In genomic region chr17:87103060-87103459, GRCm38 (mm10) we compare ENCODE assay signal across 22 mouse cellular contexts. TPM values are rescaled to one million over a fixed set of nuclear protein-coding genes. Genes with fewer than 3 reads are reported as not detected.
A peak's percentile ranks its signal among the peaks of the same experiment; 100 is the strongest.
DNase-seq lines count a peak whose midpoint lies in the region; ATAC-seq and TF ChIP-seq lines count a peak whose summit lies in the region.
"Had no signal": no experiment of that assay in that cellular context is flagged by ENCODE, and none has a peak within 500 bp of the region (broad histone marks: within the 10 kb centered on the region; RNA-seq: fewer than 3 reads in every experiment).

No protein-coding gene starts in this region.

- no peaks in the 10 kb centered on the region for H3K27me3 ChIP-seq in heart, postnatal 0 days (ENCODE audit: control insufficient read depth, insufficient read depth, low read length)
- H3K27me3 ChIP-seq in heart, embryonic 10.5 days (ENCODE audit: insufficient read depth, poor library complexity, severe bottlenecking), result no peaks in the 10 kb centered on the region
- H3K27me3 ChIP-seq in megakaryocyte, embryonic 14.5 days (replicated peaks), result peaks cover 7% of the 10 kb centered on the region
- H3K27me3 ChIP-seq in midbrain, embryonic 10.5 days (ENCODE audit: low read depth, poor library complexity, severe bottlenecking), result no peaks in the 10 kb centered on the region
- H3K27me3 ChIP-seq: embryonic facial prominence, embryonic 13.5 days; neural tube, embryonic 12.5 days had no signal

- peak overlapping the region; percentile 9; the same call in 1 of the 2 replicates for H3K4me2 ChIP-seq in heart, postnatal 0 days (ENCODE audit: low read depth, low read length)
- H3K4me2 ChIP-seq: embryonic facial prominence, embryonic 13.5 days; limb, embryonic 12.5 days; liver, embryonic 15.5 days; neural tube, embryonic 12.5 days had no signal

- no peaks in the 10 kb centered on the region for H3K9me3 ChIP-seq in heart, postnatal 0 days (replicated peaks; ENCODE audit: control insufficient read depth, low read length)
- H3K9me3 ChIP-seq in heart, embryonic 10.5 days, result no peaks in the 10 kb centered on the region
- H3K9me3 ChIP-seq in megakaryocyte, embryonic 14.5 days, result peaks cover 7% of the 10 kb centered on the region; the same call in 1 of the 2 replicates
- no peaks in the 10 kb centered on the region for H3K9me3 ChIP-seq in midbrain, embryonic 10.5 days (replicated peaks)
- H3K9me3 ChIP-seq: limb, embryonic 12.5 days; liver, embryonic 15.5 days; neural tube, embryonic 12.5 days had no signal

- no peak overlapping the region for H3K27ac ChIP-seq in heart, postnatal 0 days (ENCODE audit: low read depth)
- H3K27ac ChIP-seq in heart, embryonic 10.5 days, result no peak overlapping the region
- no peak overlapping the region for H3K27ac ChIP-seq in midbrain, embryonic 10.5 days (replicated peaks)
- H3K27ac ChIP-seq: embryonic facial prominence, embryonic 13.5 days; gastrocnemius, adult 2 months; limb, embryonic 12.5 days; liver, embryonic 15.5 days; neural tube, embryonic 12.5 days had no signal

- no peak for TF ChIP-seq EP300 in heart, postnatal 0 days (IDR thresholded peaks at IDR 0.05; ENCODE audit: low read depth)

- peaks cover 10% of the 10 kb centered on the region; the same call in 1 of the 2 replicates for H3K4me1 ChIP-seq in heart, postnatal 0 days (ENCODE audit: control insufficient read depth, insufficient read depth)
- H3K4me1 ChIP-seq in heart, embryonic 10.5 days, result peaks cover 27% of the 10 kb centered on the region
- H3K4me1 ChIP-seq in megakaryocyte, embryonic 14.5 days, result peaks cover 43% of the 10 kb centered on the region
- H3K4me1 ChIP-seq in midbrain, embryonic 10.5 days, result peaks cover 12% of the 10 kb centered on the region

- DNase-seq in heart, postnatal 0 days (ENCODE audit: low spot score), result peak; percentile 1
- DNase-seq in heart, embryonic 10.5 days (ENCODE audit: low spot score), result no peak
- DNase-seq in R1 (ENCODE audit: low read depth, low spot score), result peak; percentile 78
- peak; percentile 5 for DNase-seq in naive thymus-derived CD4-positive, alpha-beta T cell, adult 2 months (ENCODE audit: low read depth)
- DNase-seq in midbrain, embryonic 10.5 days (ENCODE audit: low spot score), result no peak
- DNase-seq in layer of hippocampus, adult 18-20 months (ENCODE audit: low spot score in 2 of 2), result no peak
- DNase-seq: cerebellum, adult 8-10 months; forebrain, postnatal 0 days; layer of hippocampus, adult 9-11 months; spleen, adult 18-20 months; thymus, postnatal 14 days had no signal

- ATAC-seq in heart, postnatal 0 days (ENCODE audit: insufficient read depth, low read depth), result no peak
- ATAC-seq in megakaryocyte, adult 5-6 weeks (ENCODE audit: poor library complexity, severe bottlenecking), result no peak
- ATAC-seq: activated CD4-positive, CD25-positive, alpha-beta regulatory T cell, adult 4 months; CD4-positive, CD25-positive, alpha-beta regulatory T cell, adult 4 months; forebrain, postnatal 0 days; inflammation-experienced regulatory T-cells, adult 6 months; midbrain, embryonic 16.5 days had no signal

- 61% methylated on average over 5 of the region's 5 CpGs for WGBS in heart, postnatal 0 days
- WGBS in heart, embryonic 10.5 days, result 77% methylated on average over 5 of the region's 5 CpGs
- 81% methylated on average over 5 of the region's 5 CpGs for WGBS in midbrain, embryonic 10.5 days

- no peak overlapping the region for H3K4me3 ChIP-seq in heart, postnatal 0 days (ENCODE audit: low read depth, low read length)
- H3K4me3 ChIP-seq in heart, embryonic 10.5 days, result no peak overlapping the region
- H3K4me3 ChIP-seq in megakaryocyte, embryonic 14.5 days (replicated peaks), result peak overlapping the region; percentile 73
- H3K4me3 ChIP-seq in midbrain, embryonic 10.5 days, result no peak overlapping the region
- H3K4me3 ChIP-seq: embryonic facial prominence, embryonic 13.5 days; gastrocnemius, adult 2 months; limb, embryonic 12.5 days; liver, embryonic 15.5 days; neural tube, embryonic 12.5 days had no signal

- no peak overlapping the region for H3K9ac ChIP-seq in heart, postnatal 0 days (replicated peaks; ENCODE audit: low read depth, low read length)
- H3K9ac ChIP-seq: embryonic facial prominence, embryonic 13.5 days; forebrain, postnatal 0 days; limb, embryonic 12.5 days; liver, embryonic 15.5 days; neural tube, embryonic 12.5 days had no signal

- no peaks in the 10 kb centered on the region for H3K36me3 ChIP-seq in heart, postnatal 0 days (replicated peaks; ENCODE audit: control insufficient read depth, insufficient read depth, low read length)
- no peaks in the 10 kb centered on the region for H3K36me3 ChIP-seq in heart, embryonic 10.5 days
- H3K36me3 ChIP-seq in megakaryocyte, embryonic 14.5 days (replicated peaks; ENCODE audit: low read length), result no peaks in the 10 kb centered on the region
- no peaks in the 10 kb centered on the region for H3K36me3 ChIP-seq in midbrain, embryonic 10.5 days
- H3K36me3 ChIP-seq: embryonic facial prominence, embryonic 13.5 days; limb, embryonic 12.5 days; liver, embryonic 15.5 days; neural tube, embryonic 12.5 days had no signal

- TF ChIP-seq CTCF in heart, postnatal 0 days (IDR thresholded peaks at IDR 0.05; ENCODE audit: low read depth), result no peak

RNA-seq across cellular contexts. Expression of gene Socs5, which starts 4.4 kb away (rescaled TPM):
- 11.4 and 17.7 TPM in 2 replicates for total RNA-seq in heart, postnatal 0 days (2014; rRNA removed; ENCODE audit: low replicate concordance)
- polyA plus RNA-seq in heart, postnatal 0 days (2015; fragmentation: Nextera tagmentation; extraction: Ambion mirVana), result 7.3 and 7.9 TPM in 2 replicates
- polyA plus RNA-seq in heart, embryonic 10.5 days (2016; fragmentation: Nextera tagmentation; extraction: Ambion mirVana), result 9.4 and 11.0 TPM in 2 replicates
- polyA plus RNA-seq in megakaryocyte, embryonic 14.5 days (2012; ENCODE audit: insufficient read depth, low replicate concordance), result 5.0 and 6.6 TPM in 2 replicates
- 1.8 and 3.0 TPM in 2 replicates for total RNA-seq in megakaryocyte, adult 5-6 weeks (2015)
- 1.2 TPM in 2 replicates for total RNA-seq in megakaryocyte, adult 5-6 weeks (2017)
- 8.5 and 8.9 TPM in 2 replicates for polyA plus RNA-seq in midbrain, embryonic 10.5 days (2016; fragmentation: Nextera tagmentation; extraction: Ambion mirVana)
- total RNA-seq in layer of hippocampus, adult 18-20 months (2021), result 100 to 1,000 TPM; 114 TPM

Comparison
In these comparisons a context has a peak if more than half of its experiments do, and no peak if none do; other contexts are left out.
1. DNase-seq: peak in heart, postnatal 0 days (single experiment), R1 (single experiment) and naive thymus-derived CD4-positive, alpha-beta T cell, adult 2 months (single experiment); none in heart, embryonic 10.5 days (single experiment), midbrain, embryonic 10.5 days (single experiment) and layer of hippocampus, adult 18-20 months (0 of 2).